Mouse (Mus musculus) adrenal gland, postnatal 4 days (tissue): ENCODE data around the gene Tbx18. TPM values are rescaled to one million over a fixed set of nuclear protein-coding genes. Genes with fewer than 3 reads are reported as not detected.

ENCODE experiments used
- DNase-seq, 2 experiments: peaks; one replicate each; pipeline ENCODE4 v3.0.0; 2021 to 2022; ENCODE audit warnings: low spot score in 2 of 2, mixed read lengths in 2 of 2
- total RNA-seq, 2 experiments: library from RNA; stranded (reverse); gene quantifications; 2 replicates each; pipeline ENCODE4 v1.2.3; 2021

The Tbx18 gene
- total RNA-seq, 2 experiments from 2014 or later, result 2.3 to 2.9 TPM

DNA sequence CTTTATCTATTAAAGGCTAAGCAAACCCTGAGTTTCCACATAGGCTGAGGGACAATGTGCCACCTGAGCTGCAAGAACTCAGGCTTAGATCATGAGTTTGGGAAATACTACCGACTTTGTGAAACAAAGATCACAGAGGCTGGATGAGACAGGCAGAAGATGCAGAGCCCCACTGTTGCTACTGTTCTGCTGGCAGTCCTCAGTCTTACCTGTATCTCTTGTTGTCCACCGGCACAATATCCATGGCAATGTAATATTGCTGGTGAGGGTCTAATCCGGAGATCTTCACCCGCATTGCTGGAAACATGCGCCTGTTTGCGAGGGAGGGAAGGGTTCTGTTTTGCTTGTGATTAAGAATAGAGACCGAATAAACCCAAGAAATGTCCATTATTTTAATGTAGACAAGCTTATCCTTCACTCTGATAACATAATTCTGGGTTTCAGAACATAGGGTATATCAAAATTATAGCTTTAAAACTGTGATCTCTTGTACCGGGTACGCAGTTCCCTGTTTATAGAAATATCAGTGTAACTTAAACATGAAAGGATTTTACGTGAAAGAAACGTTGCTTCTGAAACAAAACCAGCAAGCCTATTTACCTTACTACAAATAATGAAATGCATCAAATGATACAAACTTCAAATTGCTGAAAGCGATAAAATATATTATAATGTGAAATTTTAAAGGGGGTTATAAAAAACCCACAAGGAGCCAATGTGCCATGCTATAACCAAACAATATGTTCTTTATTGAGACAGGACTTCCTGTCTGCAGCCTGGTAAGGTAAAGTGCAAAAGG is 3.7 kb downstream of the Tbx18 start:
- no peak for DNase-seq

DNA sequence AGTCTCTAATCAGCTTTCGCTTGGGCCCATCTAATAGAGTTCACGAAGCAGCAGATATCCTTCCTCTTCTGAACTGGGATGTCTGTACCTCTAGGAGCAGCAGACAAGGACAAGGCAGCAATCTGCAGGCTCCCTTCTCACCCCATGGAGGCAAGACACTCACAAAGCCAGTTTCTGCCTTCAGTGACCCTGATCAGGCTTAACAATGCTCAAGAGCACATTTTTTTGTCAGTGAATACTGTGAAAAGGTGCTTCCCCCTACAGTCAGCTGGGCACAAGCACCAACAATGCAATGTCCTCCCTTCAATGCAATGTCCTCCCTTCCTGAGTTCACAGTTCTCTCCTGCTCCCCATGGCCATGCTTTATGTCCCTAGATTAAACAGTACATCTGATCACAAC is 9.3 kb downstream of the Tbx18 start:
- DNase-seq, result no peak

DNA sequence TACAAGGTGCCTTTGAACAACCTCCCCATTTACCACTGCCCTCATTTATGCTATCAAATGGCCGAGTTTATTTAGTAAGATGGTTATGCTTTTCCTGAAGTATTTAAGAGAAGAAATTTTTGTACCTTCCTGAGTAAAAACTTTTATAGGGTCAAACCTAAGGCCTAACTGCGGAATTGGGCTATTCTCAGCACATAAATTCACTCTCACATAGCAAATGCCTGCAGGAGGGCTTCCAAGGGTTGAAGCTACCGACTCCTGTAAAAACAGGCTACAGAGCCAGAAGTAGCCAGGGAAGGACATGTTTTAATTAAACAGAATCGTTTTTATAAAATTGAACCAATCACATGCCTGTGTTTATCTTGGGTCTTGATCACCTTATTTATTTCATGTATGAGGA is 20.7 kb downstream of the Tbx18 start:
- DNase-seq, result no peak

DNA sequence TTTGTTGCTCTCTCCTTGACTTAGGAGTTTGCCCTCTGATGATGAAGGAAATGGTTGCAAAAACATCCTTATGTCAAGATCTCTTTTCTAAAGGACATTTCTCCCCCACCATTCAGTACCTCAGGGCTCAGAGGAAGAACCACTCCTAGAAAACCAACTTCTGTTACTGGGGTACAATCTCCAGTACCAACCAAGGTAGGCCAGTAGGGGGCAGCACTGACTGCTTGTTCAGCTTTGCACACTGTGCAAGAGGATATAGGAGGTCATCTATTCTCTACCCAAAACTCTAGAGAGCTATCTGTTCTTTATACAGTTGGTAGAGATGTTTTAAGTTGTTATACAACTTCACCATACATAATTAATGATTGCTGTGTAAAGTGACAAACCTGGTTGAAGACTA is 22.9 kb downstream of the Tbx18 start:
- peak in 1 of 2 experiments; percentile 45 for DNase-seq

DNA sequence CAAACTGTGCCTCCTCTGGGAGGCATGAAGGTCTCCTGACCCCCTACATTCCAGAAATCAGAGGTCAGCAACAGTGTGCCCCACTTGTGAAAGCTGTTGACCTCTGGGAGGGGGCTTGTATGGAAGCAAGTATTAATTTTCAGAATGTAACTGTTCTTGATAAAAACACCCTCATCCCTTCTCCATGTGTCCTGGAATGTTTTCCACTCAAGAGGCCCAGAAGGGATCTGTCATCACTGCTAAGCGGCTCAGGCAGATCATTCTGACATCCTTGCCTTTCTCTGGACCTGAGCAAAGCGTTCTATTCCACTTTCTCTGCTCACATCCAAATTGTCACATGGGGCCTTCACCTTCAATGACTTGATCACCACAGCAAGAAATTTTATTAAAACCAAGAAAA is 28.8 kb downstream of the Tbx18 start:
- no peak for DNase-seq

DNA sequence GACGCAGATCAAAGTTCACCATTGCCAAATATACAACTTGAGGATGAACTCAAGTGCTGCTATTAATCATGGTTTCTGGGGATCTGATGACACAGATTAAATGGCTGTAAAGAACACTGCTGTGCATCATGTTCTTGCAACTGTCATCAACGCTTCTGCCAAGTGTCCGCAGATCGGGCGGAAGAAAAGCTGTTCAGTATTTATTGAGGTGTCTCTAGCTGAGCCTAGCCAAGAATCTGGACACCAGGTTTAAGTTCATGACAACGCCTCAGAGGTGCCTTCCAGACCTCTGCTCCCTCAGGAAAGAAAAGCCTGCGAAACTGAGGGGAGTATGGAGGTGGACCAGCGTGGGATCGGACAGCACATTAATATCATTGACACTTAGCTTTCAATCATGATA is 44.1 kb downstream of the Tbx18 start:
- no peak for DNase-seq

DNA sequence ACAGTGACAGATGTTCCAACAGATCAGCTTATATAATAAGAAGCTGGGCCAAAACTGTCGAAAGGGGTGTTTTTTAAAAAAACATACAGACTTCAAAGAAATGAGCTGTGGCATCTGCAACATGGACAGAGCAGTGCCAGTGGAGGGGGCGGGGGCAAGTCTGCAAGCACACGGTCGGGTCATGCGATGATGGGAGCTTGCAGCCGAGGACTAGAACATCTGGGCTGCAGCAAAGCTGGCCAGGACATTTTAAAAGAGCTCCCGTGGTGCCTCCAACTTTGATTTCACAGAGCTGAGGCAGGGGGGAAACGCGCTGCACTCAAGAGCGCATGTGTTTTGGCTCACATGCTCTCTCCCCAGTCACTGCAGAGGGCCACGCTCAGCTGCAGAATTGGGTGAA is 48.8 kb downstream of the Tbx18 start:
- DNase-seq, result no peak
